Mouse (Mus musculus) forebrain, embryonic 16.5 days (tissue): ENCODE measurements around the gene Eri3. TPM values are rescaled to one million over a fixed set of nuclear protein-coding genes. Genes with fewer than 3 reads are reported as not detected.

Experiments
- ATAC-seq: fragments of 200-750 bp; cut with Nextera tagmentation; 2 replicates; pipeline ENCODE4 v1.8.0; 2017; ENCODE audit warnings: mild to moderate bottlenecking, moderate library complexity
- H3K27ac ChIP-seq: fragments of 300-500 bp; sonication (generic); 2 replicates; pipeline ENCODE4 v1.5.1; 2014; ENCODE audit warnings: low read length, control low read depth
- H3K27me3 ChIP-seq: fragments of 300-500 bp; sonication (generic); replicated peaks from 2 replicates; pipeline ENCODE4 v1.6.1; 2014; ENCODE audit warnings: low read length; ENCODE audit not compliant: control insufficient read depth, insufficient read depth
- H3K36me3 ChIP-seq: fragments of 300-500 bp; sonication (generic); 2 replicates; pipeline ENCODE4 v1.6.1; 2014; ENCODE audit not compliant: control insufficient read depth, insufficient read depth
- H3K4me1 ChIP-seq: fragments of 300-500 bp; sonication (generic); replicated peaks from 2 replicates; pipeline ENCODE4 v1.6.1; 2014; ENCODE audit warnings: low read length; ENCODE audit not compliant: control insufficient read depth, insufficient read depth
- H3K4me2 ChIP-seq: fragments of 300-500 bp; sonication (generic); 2 replicates; pipeline ENCODE4 v1.6.1; 2014; ENCODE audit warnings: mild to moderate bottlenecking, low read length, control low read depth
- H3K4me3 ChIP-seq: fragments of 300-500 bp; sonication (generic); replicated peaks from 2 replicates; pipeline ENCODE4 v1.5.1; 2014; ENCODE audit warnings: mild to moderate bottlenecking, low read length, control low read depth
- H3K9ac ChIP-seq: fragments of 300-500 bp; sonication (generic); replicated peaks from 2 replicates; pipeline ENCODE4 v1.6.1; 2014; ENCODE audit warnings: low read depth, low read length, control low read depth
- H3K9me3 ChIP-seq: fragments of 300-500 bp; sonication (generic); 2 replicates; pipeline ENCODE4 v1.6.1; 2016; ENCODE audit warnings: low read length; ENCODE audit not compliant: control insufficient read depth
- WGBS: fragments of 180-500 bp; shearing (Covaris S2); extraction: QIAGEN DNeasy Blood & Tissue Kit; methylation state at CpG from one replicate; pipeline ENCODE4 v1.1.7; 2014; 5-methylcytosine and 5-hydroxymethylcytosine counted together
- polyA plus RNA-seq: library from polyadenylated mRNA; unstranded; fragments of >200 nt; fragmentation: Nextera tagmentation; extraction: Ambion mirVana; gene quantifications from 2 replicates; pipeline ENCODE4 v1.2.1, GENCODE M21; 2015

The Eri3 gene
- polyA plus RNA-seq, 1 experiment from 2014 or later: 256 TPM

GRCm38 (mm10) chr4:117563967-117564366 lies 13.8 kb downstream of the Eri3 start:
- H3K4me2 ChIP-seq: no peak overlapping the region
- WGBS: 88% methylated on average over 9 of the region's 9 CpGs
- H3K4me1 ChIP-seq: no peaks in the 10 kb centered on the region

GRCm38 (mm10) chr4:117568846-117569245 lies 18.7 kb downstream of the Eri3 start:
- WGBS: 70% methylated on average over 2 of the region's 2 CpGs

More at GRCm38 (mm10) chr4:117563967-117564366, 13.8 kb downstream of the Eri3 start:
- H3K27me3 ChIP-seq: no peaks in the 10 kb centered on the region
- H3K36me3 ChIP-seq: peaks cover 6% of the 10 kb centered on the region; the same call in 1 of the 2 replicates
- no peak overlapping the region for H3K4me3 ChIP-seq
- H3K9ac ChIP-seq: no peak overlapping the region
- ATAC-seq: no peak
- no peak overlapping the region for H3K27ac ChIP-seq
- H3K9me3 ChIP-seq: no peaks in the 10 kb centered on the region

GRCm38 (mm10) chr4:117570964-117571363 lies 20.8 kb downstream of the Eri3 start:
- ATAC-seq: no peak
- Histone ChIP-seq H3K4me2 (no peak overlapping the region), H3K4me1 (no peaks in the 10 kb centered on the region)

More at GRCm38 (mm10) chr4:117568846-117569245, 18.7 kb downstream of the Eri3 start:
- H3K9me3 ChIP-seq: no peaks in the 10 kb centered on the region
- H3K27ac ChIP-seq: no peak overlapping the region
- no peak for ATAC-seq
- peaks cover 6% of the 10 kb centered on the region; the same call in 1 of the 2 replicates for H3K36me3 ChIP-seq
- H3K4me3 ChIP-seq: no peak overlapping the region
- no peak overlapping the region for H3K9ac ChIP-seq
- no peaks in the 10 kb centered on the region for H3K4me1 ChIP-seq
- H3K4me2 ChIP-seq: no peak overlapping the region
- no peaks in the 10 kb centered on the region for H3K27me3 ChIP-seq

GRCm38 (mm10) chr4:117577579-117577978 lies 27.4 kb downstream of the Eri3 start:
- H3K27ac ChIP-seq: no peak overlapping the region
- no peaks in the 10 kb centered on the region for H3K36me3 ChIP-seq
- no peaks in the 10 kb centered on the region for H3K9me3 ChIP-seq
- ATAC-seq: no peak
- H3K4me2 ChIP-seq: no peak overlapping the region
- no peaks in the 10 kb centered on the region for H3K4me1 ChIP-seq
- H3K4me3 ChIP-seq: no peak overlapping the region
- WGBS: 96% methylated on average over 1 of the region's 1 CpGs
- H3K9ac ChIP-seq: no peak overlapping the region
- no peaks in the 10 kb centered on the region for H3K27me3 ChIP-seq

More at GRCm38 (mm10) chr4:117570964-117571363, 20.8 kb downstream of the Eri3 start:
- 56% methylated on average over 5 of the region's 5 CpGs for WGBS
- H3K36me3 ChIP-seq: no peaks in the 10 kb centered on the region
- no peaks in the 10 kb centered on the region for H3K27me3 ChIP-seq
- no peak overlapping the region for H3K4me3 ChIP-seq
- H3K27ac ChIP-seq: no peak overlapping the region
- no peak overlapping the region for H3K9ac ChIP-seq
- H3K9me3 ChIP-seq: no peaks in the 10 kb centered on the region

- ATAC-seq: no peak
- Histone ChIP-seq H3K27me3 (no peaks in the 10 kb centered on the region), H3K4me2 (no peak overlapping the region), H3K9me3 (no peaks in the 10 kb centered on the region), H3K27ac (no peak overlapping the region), H3K4me1 (no peaks in the 10 kb centered on the region), H3K36me3 (no peaks in the 10 kb centered on the region; the same call in 1 of the 2 replicates), H3K9ac (no peak overlapping the region), H3K4me3 (no peak overlapping the region)
- WGBS: 77% methylated on average over 9 of the region's 9 CpGs
Measured at GRCm38 (mm10) chr4:117581626-117582025, 31.5 kb downstream of the Eri3 start.

GRCm38 (mm10) chr4:117585995-117586394 lies 35.8 kb downstream of the Eri3 start:
- H3K27me3 ChIP-seq: no peaks in the 10 kb centered on the region
- H3K36me3 ChIP-seq: no peaks in the 10 kb centered on the region; the same call in 1 of the 2 replicates
- H3K4me2 ChIP-seq: no peak overlapping the region
- no peak overlapping the region for H3K27ac ChIP-seq
- H3K9me3 ChIP-seq: no peaks in the 10 kb centered on the region
- peaks cover 8% of the 10 kb centered on the region; the same call in 1 of the 2 replicates for H3K4me1 ChIP-seq
- 83% methylated on average over 2 of the region's 2 CpGs for WGBS
- no peak overlapping the region for H3K4me3 ChIP-seq
- no peak overlapping the region for H3K9ac ChIP-seq
- no peak for ATAC-seq

- Histone ChIP-seq H3K4me3 (no peak overlapping the region), H3K27ac (no peak overlapping the region), H3K4me2 (no peak overlapping the region), H3K9ac (no peak overlapping the region), H3K9me3 (no peaks in the 10 kb centered on the region), H3K36me3 (no peaks in the 10 kb centered on the region; the same call in 1 of the 2 replicates), H3K27me3 (no peaks in the 10 kb centered on the region), H3K4me1 (peaks cover 8% of the 10 kb centered on the region; the same call in 1 of the 2 replicates)
- 11% methylated on average over 4 of the region's 4 CpGs for whole genome bisulfite sequencing
- peak; percentile 49; the same call in 1 of the 2 replicates for ATAC-seq
Measured at GRCm38 (mm10) chr4:117587447-117587846, 37.3 kb downstream of the Eri3 start.

GRCm38 (mm10) chr4:117589081-117589660 lies 39.0 kb downstream of the Eri3 start:
- WGBS: 18% methylated on average over 8 of the region's 8 CpGs
- peak; percentile 20; the same call in 1 of the 2 replicates for ATAC-seq

GRCm38 (mm10) chr4:117590781-117591180 lies 40.6 kb downstream of the Eri3 start:
- peaks cover 8% of the 10 kb centered on the region; the same call in 1 of the 2 replicates for H3K4me1 ChIP-seq
- no peaks in the 10 kb centered on the region for H3K36me3 ChIP-seq
- H3K27me3 ChIP-seq: no peaks in the 10 kb centered on the region
- 85% methylated on average over 2 of the region's 2 CpGs for WGBS
- H3K9ac ChIP-seq: no peak overlapping the region
- ATAC-seq: no peak
- H3K4me2 ChIP-seq: no peak overlapping the region
- H3K27ac ChIP-seq: no peak overlapping the region
- H3K9me3 ChIP-seq: no peaks in the 10 kb centered on the region
- no peak overlapping the region for H3K4me3 ChIP-seq

More at GRCm38 (mm10) chr4:117589081-117589660, 39.0 kb downstream of the Eri3 start:
- Histone ChIP-seq H3K27ac (no peak overlapping the region), H3K4me3 (no peak overlapping the region), H3K4me2 (no peak overlapping the region), H3K9me3 (no peaks in the 10 kb centered on the region), H3K27me3 (no peaks in the 10 kb centered on the region), H3K36me3 (no peaks in the 10 kb centered on the region), H3K9ac (no peak overlapping the region), H3K4me1 (peaks cover 8% of the 10 kb centered on the region; the same call in 1 of the 2 replicates)
